21 mouse cellular contexts compared by ENCODE assay signal in genomic region chr10:98699579-98699978, GRCm38 (mm10).
"Had no signal": no experiment of that assay in that cellular context is flagged by ENCODE, and none has a peak within 500 bp of the region (broad histone marks: within the 10 kb centered on the region; RNA-seq: fewer than 3 reads in every experiment).

No protein-coding gene starts in this region.

- H3K36me3 ChIP-seq: limb, embryonic 12.5 days; limb, embryonic 15.5 days; midbrain, embryonic 10.5 days; midbrain, embryonic 13.5 days; neural tube, embryonic 13.5 days; stomach, embryonic 15.5 days had no signal

- H3K27me3 ChIP-seq: limb, embryonic 12.5 days; limb, embryonic 15.5 days; megakaryocyte, embryonic 14.5 days; midbrain, embryonic 13.5 days; neural tube, embryonic 13.5 days; stomach, embryonic 15.5 days had no signal

- H3K4me2 ChIP-seq: limb, embryonic 12.5 days; limb, embryonic 15.5 days; liver, embryonic 11.5 days; midbrain, embryonic 13.5 days; neural tube, embryonic 13.5 days; stomach, embryonic 15.5 days had no signal

- ATAC-seq: intestine, postnatal 0 days; liver, postnatal 0 days; midbrain, embryonic 13.5 days; midbrain, embryonic 16.5 days had no signal

- H3K4me1 ChIP-seq: megakaryocyte, embryonic 14.5 days; midbrain, embryonic 10.5 days; midbrain, embryonic 13.5 days; neural tube, embryonic 13.5 days; stomach, embryonic 15.5 days had no signal

- H3K27ac ChIP-seq: kidney, postnatal 0 days; limb, embryonic 12.5 days; limb, embryonic 15.5 days; liver, embryonic 14.5 days; midbrain, embryonic 10.5 days; midbrain, embryonic 13.5 days; neural tube, embryonic 13.5 days; stomach, embryonic 15.5 days had no signal

- H3K9ac ChIP-seq: limb, embryonic 12.5 days; limb, embryonic 15.5 days; liver, embryonic 14.5 days; liver, postnatal 0 days; midbrain, embryonic 13.5 days; neural tube, embryonic 13.5 days; stomach, embryonic 15.5 days had no signal

- H3K4me3 ChIP-seq: limb, embryonic 12.5 days; limb, embryonic 15.5 days; megakaryocyte, embryonic 14.5 days; midbrain, embryonic 10.5 days; midbrain, embryonic 13.5 days; myocyte; neural tube, embryonic 13.5 days; stomach, embryonic 15.5 days had no signal

- DNase-seq: kidney, adult 2 months; kidney, postnatal 25 days; left cerebral cortex, postnatal 4 days; liver, postnatal 0 days; retina, postnatal 1 day; right cerebral cortex, postnatal 25 days; spleen, adult 18-20 months; thymus, postnatal 25 days had no signal

- H3K9me3 ChIP-seq: limb, embryonic 12.5 days; limb, embryonic 15.5 days; midbrain, embryonic 10.5 days; midbrain, embryonic 13.5 days; neural tube, embryonic 13.5 days; stomach, embryonic 15.5 days had no signal
